Mouse (Mus musculus): ENCODE measurements around the gene Hspbap1. TPM values are rescaled to one million over a fixed set of nuclear protein-coding genes. Genes with fewer than 3 reads are reported as not detected.
A peak's percentile ranks its signal among the peaks of the same experiment; 100 is the strongest.

Hspbap1 gene
- polyA plus RNA-seq, 1 experiment from 2014 or later: 30.4 TPM

GRCm38 (mm10) chr16:35768785-35769642 is 1.2 kb upstream of the Hspbap1 start, which contains the start of gene Dirc2:
TSS of gene Dirc2 (minus strand) at chr16:35769356.
- Histone ChIP-seq H3K9me3 (ENCODE audit: control insufficient read depth, low read length) (no peaks in the 10 kb centered on the region), H3K9ac (ENCODE audit: low read depth, low read length) (peak within 1 kb of the TSS; percentile 80), H3K4me1 (replicated peaks; ENCODE audit: control insufficient read depth, insufficient read depth, low read length) (peaks cover 22% of the 10 kb centered on the region), H3K4me3 (ENCODE audit: low read depth, low read length) (peak within 1 kb of the TSS; percentile 86), H3K27ac (ENCODE audit: low read depth, low read length) (peak within 1 kb of the TSS; percentile 63), H3K36me3 (ENCODE audit: control insufficient read depth, insufficient read depth, low read length) (no peaks in the 10 kb centered on the region), H3K4me2 (peak within 1 kb of the TSS; percentile 96), H3K27me3 (replicated peaks; ENCODE audit: control insufficient read depth, insufficient read depth, low read length) (no peaks in the 10 kb centered on the region)
- DNase-seq (ENCODE audit: low spot score) (peak; percentile 75), ATAC-seq (replicated peaks; ENCODE audit: low FRiP score) (peak; percentile 81)
- WGBS: under 1% methylated on average over 63 of the region's 78 CpGs

- Histone ChIP-seq H3K36me3 (ENCODE audit: control insufficient read depth, insufficient read depth, low read length) (no peaks in the 10 kb centered on the region), H3K27ac (ENCODE audit: low read depth, low read length) (peak overlapping the region; percentile 30; the same call in 1 of the 2 replicates), H3K9ac (ENCODE audit: low read depth, low read length) (peak overlapping the region; percentile 79), H3K4me2 (peak overlapping the region; percentile 96), H3K27me3 (replicated peaks; ENCODE audit: control insufficient read depth, insufficient read depth, low read length) (no peaks in the 10 kb centered on the region), H3K4me1 (replicated peaks; ENCODE audit: control insufficient read depth, insufficient read depth, low read length) (peaks cover 19% of the 10 kb centered on the region), H3K4me3 (ENCODE audit: low read depth, low read length) (peak overlapping the region; percentile 86), H3K9me3 (ENCODE audit: control insufficient read depth, low read length) (no peaks in the 10 kb centered on the region)
- DNase-seq (ENCODE audit: low spot score) (no peak), ATAC-seq (replicated peaks; ENCODE audit: low FRiP score) (no peak)
- WGBS: 23% methylated on average over 8 of the region's 8 CpGs
These were observed 966 bp downstream of the Hspbap1 start for GRCm38 (mm10) chr16:35771141-35771540.

- no peak for ATAC-seq (replicated peaks; ENCODE audit: low FRiP score)
- peak overlapping the region; percentile 30; the same call in 1 of the 2 replicates for H3K27ac ChIP-seq (ENCODE audit: low read depth, low read length)
- no peak for DNase-seq (ENCODE audit: low spot score)
- H3K36me3 ChIP-seq (ENCODE audit: control insufficient read depth, insufficient read depth, low read length): no peaks in the 10 kb centered on the region
- peak overlapping the region; percentile 96 for H3K4me2 ChIP-seq
- 78% methylated on average over 5 of the region's 5 CpGs for WGBS
- no peak overlapping the region; the same call in 1 of the 2 replicates for H3K9ac ChIP-seq (ENCODE audit: low read depth, low read length)
- peak overlapping the region; percentile 86; the same call in 1 of the 2 replicates for H3K4me3 ChIP-seq (ENCODE audit: low read depth, low read length)
- no peaks in the 10 kb centered on the region for H3K9me3 ChIP-seq (ENCODE audit: control insufficient read depth, low read length)
- peaks cover 19% of the 10 kb centered on the region for H3K4me1 ChIP-seq (replicated peaks; ENCODE audit: control insufficient read depth, insufficient read depth, low read length)
- no peaks in the 10 kb centered on the region for H3K27me3 ChIP-seq (replicated peaks; ENCODE audit: control insufficient read depth, insufficient read depth, low read length)
These were observed 1.4 kb downstream of the Hspbap1 start for GRCm38 (mm10) chr16:35771606-35772005.

- no peak overlapping the region for H3K4me2 ChIP-seq
These were observed 2.4 kb downstream of the Hspbap1 start for GRCm38 (mm10) chr16:35772598-35772997.

GRCm38 (mm10) chr16:35775835-35776234 is 5.7 kb downstream of the Hspbap1 start:
- Histone ChIP-seq H3K4me2 (no peak overlapping the region), H3K27ac (ENCODE audit: low read depth, low read length) (no peak overlapping the region), H3K4me3 (ENCODE audit: low read depth, low read length) (no peak overlapping the region), H3K27me3 (replicated peaks; ENCODE audit: control insufficient read depth, insufficient read depth, low read length) (no peaks in the 10 kb centered on the region), H3K4me1 (replicated peaks; ENCODE audit: control insufficient read depth, insufficient read depth, low read length) (peaks cover 9% of the 10 kb centered on the region; the same call in 1 of the 2 replicates), H3K36me3 (ENCODE audit: control insufficient read depth, insufficient read depth, low read length) (no peaks in the 10 kb centered on the region), H3K9me3 (ENCODE audit: control insufficient read depth, low read length) (no peaks in the 10 kb centered on the region), H3K9ac (ENCODE audit: low read depth, low read length) (no peak overlapping the region)
- WGBS: 50% methylated on average over 1 of the region's 1 CpGs
- DNase-seq (ENCODE audit: low spot score) (no peak), ATAC-seq (replicated peaks; ENCODE audit: low FRiP score) (no peak)

More at GRCm38 (mm10) chr16:35772598-35772997, 2.4 kb downstream of the Hspbap1 start:
- H3K4me1 ChIP-seq (replicated peaks; ENCODE audit: control insufficient read depth, insufficient read depth, low read length): peaks cover 19% of the 10 kb centered on the region
- no peaks in the 10 kb centered on the region for H3K36me3 ChIP-seq (ENCODE audit: control insufficient read depth, insufficient read depth, low read length)
- H3K27ac ChIP-seq (ENCODE audit: low read depth, low read length): no peak overlapping the region
- ATAC-seq (replicated peaks; ENCODE audit: low FRiP score) (0 out of 2 replicates have a peak, but pooled peaks have one; percentile 26), DNase-seq (ENCODE audit: low spot score) (no peak)
- H3K27me3 ChIP-seq (replicated peaks; ENCODE audit: control insufficient read depth, insufficient read depth, low read length): no peaks in the 10 kb centered on the region
- H3K9me3 ChIP-seq (ENCODE audit: control insufficient read depth, low read length): no peaks in the 10 kb centered on the region
- 75% methylated on average over 5 of the region's 5 CpGs for WGBS
- H3K9ac ChIP-seq (ENCODE audit: low read depth, low read length): no peak overlapping the region
- H3K4me3 ChIP-seq (ENCODE audit: low read depth, low read length): no peak overlapping the region

- H3K4me1 ChIP-seq (replicated peaks; ENCODE audit: control insufficient read depth, insufficient read depth, low read length): peaks cover 4% of the 10 kb centered on the region; the same call in 1 of the 2 replicates
- no peak overlapping the region for H3K4me2 ChIP-seq
- no peak for ATAC-seq (replicated peaks; ENCODE audit: low FRiP score)
- 86% methylated on average over 7 of the region's 7 CpGs for WGBS
- H3K4me3 ChIP-seq (ENCODE audit: low read depth, low read length): no peak overlapping the region
- H3K36me3 ChIP-seq (ENCODE audit: control insufficient read depth, insufficient read depth, low read length): no peaks in the 10 kb centered on the region
- no peak for DNase-seq (ENCODE audit: low spot score)
- no peak overlapping the region for H3K27ac ChIP-seq (ENCODE audit: low read depth, low read length)
- H3K27me3 ChIP-seq (replicated peaks; ENCODE audit: control insufficient read depth, insufficient read depth, low read length): no peaks in the 10 kb centered on the region
- no peaks in the 10 kb centered on the region for H3K9me3 ChIP-seq (ENCODE audit: control insufficient read depth, low read length)
- no peak overlapping the region for H3K9ac ChIP-seq (ENCODE audit: low read depth, low read length)
These were observed 6.6 kb downstream of the Hspbap1 start for GRCm38 (mm10) chr16:35776737-35777136.

- ATAC-seq (replicated peaks; ENCODE audit: low FRiP score) (no peak), DNase-seq (ENCODE audit: low spot score) (no peak)
- 0 out of 2 replicates have a peak, but pooled peaks cover under 1% of the 10 kb centered on the region for H3K4me1 ChIP-seq (replicated peaks; ENCODE audit: control insufficient read depth, insufficient read depth, low read length)
- no peak overlapping the region for H3K4me3 ChIP-seq (ENCODE audit: low read depth, low read length)
- H3K9me3 ChIP-seq (ENCODE audit: control insufficient read depth, low read length): no peaks in the 10 kb centered on the region
- H3K4me2 ChIP-seq: no peak overlapping the region
- no peak overlapping the region for H3K27ac ChIP-seq (ENCODE audit: low read depth, low read length)
- 88% methylated on average over 4 of the region's 4 CpGs for WGBS
- H3K27me3 ChIP-seq (replicated peaks; ENCODE audit: control insufficient read depth, insufficient read depth, low read length): no peaks in the 10 kb centered on the region
- H3K9ac ChIP-seq (ENCODE audit: low read depth, low read length): no peak overlapping the region
- no peaks in the 10 kb centered on the region for H3K36me3 ChIP-seq (ENCODE audit: control insufficient read depth, insufficient read depth, low read length)
These were observed 7.6 kb downstream of the Hspbap1 start for GRCm38 (mm10) chr16:35777768-35778167.

GRCm38 (mm10) chr16:35779681-35780080 is 9.5 kb downstream of the Hspbap1 start:
- no peak for ATAC-seq (replicated peaks; ENCODE audit: low FRiP score)

More at GRCm38 (mm10) chr16:35779681-35780080, 9.5 kb downstream of the Hspbap1 start:
- H3K27me3 ChIP-seq (replicated peaks; ENCODE audit: control insufficient read depth, insufficient read depth, low read length): no peaks in the 10 kb centered on the region
- 84% methylated on average over 7 of the region's 7 CpGs for WGBS
- H3K4me1 ChIP-seq (replicated peaks; ENCODE audit: control insufficient read depth, insufficient read depth, low read length): peaks cover 8% of the 10 kb centered on the region
- no peaks in the 10 kb centered on the region for H3K36me3 ChIP-seq (ENCODE audit: control insufficient read depth, insufficient read depth, low read length)
- H3K27ac ChIP-seq (ENCODE audit: low read depth, low read length): no peak overlapping the region
- H3K4me2 ChIP-seq: no peak overlapping the region
- H3K9ac ChIP-seq (ENCODE audit: low read depth, low read length): no peak overlapping the region
- DNase-seq (ENCODE audit: low spot score): no peak
- no peak overlapping the region for H3K4me3 ChIP-seq (ENCODE audit: low read depth, low read length)
- no peaks in the 10 kb centered on the region for H3K9me3 ChIP-seq (ENCODE audit: control insufficient read depth, low read length)
